Mouse (Mus musculus): ENCODE measurements around the gene Tgfb2.

Gene Tgfb2

GRCm38 (mm10) chr1:186705915-186706248 is at the start of gene Tgfb2:
Tgfb2 (minus strand) TSS chr1:186705989.
- no peak for DNase-seq

- DNase-seq, result peak; percentile 15
Measured at GRCm38 (mm10) chr1:186749675-186750283, 44.0 kb upstream of the Tgfb2 start.

GRCm38 (mm10) chr1:186748724-186749653 is 43.2 kb upstream of the Tgfb2 start, which contains the start of gene Rrp15:
Rrp15 (minus strand) TSS chr1:186749358.
- DNase-seq, result peak; percentile 86

- no peak for DNase-seq
Measured at GRCm38 (mm10) chr1:186739828-186740227, 34.0 kb upstream of the Tgfb2 start.

- DNase-seq, result no peak
Measured at GRCm38 (mm10) chr1:186735537-186735936, 29.7 kb upstream of the Tgfb2 start.

- DNase-seq, result no peak
Measured at GRCm38 (mm10) chr1:186733052-186733451, 27.3 kb upstream of the Tgfb2 start.

- DNase-seq, result no peak
Measured at GRCm38 (mm10) chr1:186728778-186729177, 23.0 kb upstream of the Tgfb2 start.

- DNase-seq, result no peak
Measured at GRCm38 (mm10) chr1:186726117-186726516, 20.3 kb upstream of the Tgfb2 start.

GRCm38 (mm10) chr1:186722299-186722698 is 16.5 kb upstream of the Tgfb2 start:
- DNase-seq, result no peak

- peak; percentile 74 for DNase-seq
Measured at GRCm38 (mm10) chr1:186721846-186722245, 16.1 kb upstream of the Tgfb2 start.

- no peak for DNase-seq
Measured at GRCm38 (mm10) chr1:186721166-186721565, 15.4 kb upstream of the Tgfb2 start.

GRCm38 (mm10) chr1:186719708-186720107 is 13.9 kb upstream of the Tgfb2 start:
- DNase-seq, result no peak

- DNase-seq, result no peak
Measured at GRCm38 (mm10) chr1:186718881-186719280, 13.1 kb upstream of the Tgfb2 start.

GRCm38 (mm10) chr1:186714980-186715896 is 9.4 kb upstream of the Tgfb2 start:
- no peak for DNase-seq

GRCm38 (mm10) chr1:186714215-186714614 is 8.4 kb upstream of the Tgfb2 start:
- DNase-seq, result no peak

GRCm38 (mm10) chr1:186712802-186713471 is 7.1 kb upstream of the Tgfb2 start:
- DNase-seq, result no peak

GRCm38 (mm10) chr1:186705203-186705914 is 430 bp downstream of the Tgfb2 start:
- peak; percentile 25 for DNase-seq

GRCm38 (mm10) chr1:186703980-186704701 is 1.6 kb downstream of the Tgfb2 start:
- no peak for DNase-seq

GRCm38 (mm10) chr1:186703256-186703979 is 2.4 kb downstream of the Tgfb2 start:
- DNase-seq, result no peak

Data from thymus, postnatal 14 days (tissue).